Mouse (Mus musculus) inflammation-experienced regulatory T-cells, adult 6 months (primary cell): ENCODE results near the gene Smug1. TPM values are rescaled to one million over a fixed set of nuclear protein-coding genes. Genes with fewer than 3 reads are reported as not detected.

Experiments
- ATAC-seq: one replicate; pipeline ENCODE4 v1.8.0; 2017
- polyA plus RNA-seq, 3 experiments: library from polyadenylated mRNA; unstranded; fragments of 100-300 nt; shearing (Covaris generic); gene quantifications; one replicate each; pipeline ENCODE4 v1.2.1; 2017

Smug1 gene
- polyA plus RNA-seq, 3 experiments from 2014 or later: 3.8 to 7.3 (median 6.4) TPM

DNA sequence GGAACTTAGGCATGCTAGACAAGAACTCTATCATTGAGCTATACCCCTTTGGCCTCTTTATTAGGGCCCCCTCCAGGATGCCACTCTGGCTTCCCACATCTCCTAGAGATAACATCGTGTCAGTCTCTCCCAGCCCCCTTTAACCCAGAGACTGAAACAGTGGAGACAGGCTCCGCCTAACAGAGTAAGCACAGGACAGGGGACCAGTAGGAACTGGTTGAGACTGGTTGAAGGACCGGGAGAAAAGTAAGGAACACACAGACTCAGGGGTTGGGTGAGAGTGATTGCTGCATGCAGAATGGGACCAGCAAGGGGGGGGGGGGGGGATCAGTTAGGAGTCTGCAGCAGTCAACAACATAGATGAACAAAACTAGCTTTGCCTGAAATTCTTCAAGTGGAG, 22.7 kb downstream of the Smug1 start:
- no peak for ATAC-seq

- no peak for ATAC-seq
Observed at GRCm38 (mm10) chr15:103135431-103135947, 31.4 kb downstream of the Smug1 start.

GRCm38 (mm10) chr15:103134277-103135086, 32.4 kb downstream of the Smug1 start:
- no peak for ATAC-seq

DNA sequence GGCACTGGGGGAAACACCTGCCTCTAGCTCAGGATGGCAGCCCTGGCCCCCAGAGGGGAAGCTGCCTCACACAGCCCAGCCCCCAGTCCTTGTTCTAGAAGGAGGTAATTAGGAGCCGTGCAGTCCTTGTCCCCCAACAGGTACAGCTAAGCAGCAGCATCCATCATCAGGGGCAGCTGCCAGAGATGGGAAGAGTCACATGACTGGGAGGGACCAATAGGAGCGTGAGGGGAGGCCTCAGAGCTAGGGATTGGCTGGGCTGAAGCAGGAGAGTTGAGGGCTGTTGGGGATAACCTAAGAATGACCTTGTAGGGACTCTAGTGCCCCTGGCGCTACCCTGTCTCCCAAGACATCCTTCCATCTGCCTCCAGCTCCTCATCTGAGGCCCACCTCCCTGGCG, 33.1 kb downstream of the Smug1 start:
- ATAC-seq: no peak

DNA sequence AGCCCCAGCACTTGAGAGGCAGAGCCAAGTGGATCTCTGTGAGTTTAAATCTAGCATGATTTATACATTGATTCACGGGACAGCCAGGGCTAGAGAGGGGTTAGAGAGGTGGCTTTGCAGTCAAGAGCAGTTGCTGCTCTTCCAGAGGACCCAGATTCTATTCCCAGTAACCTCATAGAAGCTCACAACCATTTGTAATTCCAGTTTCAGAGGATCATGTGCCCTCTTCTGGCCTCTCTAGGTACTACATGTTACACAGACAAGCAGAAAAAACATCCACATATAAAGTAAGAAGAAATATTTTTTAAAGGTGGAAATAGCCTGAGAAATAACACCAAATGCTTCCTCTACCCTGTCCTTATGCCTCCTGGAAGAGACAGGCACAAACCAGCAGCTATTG, 36.2 kb downstream of the Smug1 start:
- ATAC-seq: no peak

DNA sequence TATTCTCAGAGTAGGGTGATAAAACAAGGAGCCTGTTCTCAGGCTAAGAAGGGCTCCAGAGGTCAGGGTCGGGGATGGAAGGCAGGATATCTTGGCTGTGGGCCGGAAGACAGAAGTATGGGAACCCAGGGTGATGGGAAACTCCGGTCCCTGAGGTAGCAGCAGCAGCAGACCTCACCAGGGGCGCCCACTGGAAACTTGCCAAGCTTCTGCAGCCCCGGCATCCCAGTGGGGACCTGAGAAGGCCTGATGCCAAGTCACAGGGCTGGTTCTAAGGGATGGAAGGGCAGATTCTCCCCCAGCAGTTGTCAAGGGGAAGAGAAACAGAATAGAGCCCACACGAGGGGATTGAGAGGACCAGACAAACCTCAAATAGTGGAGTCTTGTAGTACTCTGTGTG, 37.6 kb downstream of the Smug1 start:
- ATAC-seq: no peak

GRCm38 (mm10) chr15:103128056-103128833, 38.6 kb downstream of the Smug1 start:
- no peak for ATAC-seq

GRCm38 (mm10) chr15:103125982-103126381, 40.9 kb downstream of the Smug1 start:
- no peak for ATAC-seq

GRCm38 (mm10) chr15:103124254-103124653, 42.6 kb downstream of the Smug1 start:
- no peak for ATAC-seq

GRCm38 (mm10) chr15:103123343-103123742, 43.5 kb downstream of the Smug1 start:
- no peak for ATAC-seq

- ATAC-seq: no peak
Observed at GRCm38 (mm10) chr15:103122372-103122771, 44.5 kb downstream of the Smug1 start.

GRCm38 (mm10) chr15:103121416-103121815, 45.5 kb downstream of the Smug1 start:
- ATAC-seq: no peak

DNA sequence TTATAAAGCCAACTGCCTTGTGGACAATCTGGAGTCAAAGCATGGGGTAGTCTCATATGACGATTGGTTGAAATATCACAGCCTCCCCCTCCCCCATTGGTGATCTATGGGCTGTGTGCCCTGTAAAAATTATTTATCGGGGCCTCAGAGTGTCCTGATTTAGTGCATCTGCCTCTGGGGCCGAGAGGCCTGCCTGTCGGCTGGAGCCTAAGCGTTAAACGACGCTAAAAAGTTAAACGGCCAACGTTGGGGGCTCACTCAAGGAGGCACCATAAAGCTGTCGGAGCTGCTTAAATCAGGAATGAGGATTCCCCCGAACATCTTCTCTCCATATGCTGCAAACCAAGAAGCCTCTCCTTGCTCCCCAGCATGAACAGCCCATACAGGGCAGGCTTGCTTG, 46.3 kb downstream of the Smug1 start:
- no peak for ATAC-seq

DNA sequence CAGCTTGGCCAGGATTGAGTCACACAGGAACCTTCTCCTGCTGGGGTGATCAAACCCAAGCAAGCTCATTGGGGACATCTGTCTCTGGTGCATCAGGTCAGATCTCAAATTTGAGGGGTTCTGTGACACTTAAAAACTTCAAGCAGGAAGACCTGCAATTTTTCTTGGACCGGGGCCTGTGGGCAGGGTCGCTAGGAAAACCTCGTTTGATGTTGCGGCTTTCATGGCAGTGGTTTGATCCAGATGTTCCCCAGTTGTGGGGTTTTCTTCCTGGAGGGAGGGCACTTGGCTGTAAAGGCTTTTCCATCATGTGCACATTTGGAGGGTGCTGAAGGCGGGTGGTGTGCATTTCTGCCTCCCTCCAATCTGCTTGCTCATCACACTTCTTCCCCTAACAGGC, 51.2 kb downstream of the Smug1 start:
- no peak for ATAC-seq

DNA sequence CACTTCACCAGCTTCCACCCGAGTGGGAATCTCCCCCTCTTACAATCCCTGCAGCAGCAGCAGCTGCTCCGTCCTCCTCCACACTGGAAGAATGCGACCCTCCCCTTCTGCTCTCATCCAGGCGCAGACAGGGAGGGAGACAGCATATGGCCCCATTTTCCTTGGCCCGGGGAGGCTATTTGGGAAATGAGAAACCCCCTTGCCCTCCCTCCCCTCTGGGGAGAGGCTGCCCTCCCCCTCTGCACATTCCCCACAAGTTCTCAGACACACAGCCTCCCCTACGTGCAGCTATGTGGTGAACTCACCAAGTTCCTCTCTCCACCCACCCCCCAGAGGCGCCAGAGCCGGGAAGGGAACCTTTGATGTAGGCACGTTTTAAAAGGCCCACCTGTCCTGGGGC, 51.6 kb downstream of the Smug1 start:
- ATAC-seq: no peak

- ATAC-seq: no peak
Observed at GRCm38 (mm10) chr15:103113077-103113476, 53.8 kb downstream of the Smug1 start.

- no peak for ATAC-seq
Observed at GRCm38 (mm10) chr15:103112309-103112708, 54.6 kb downstream of the Smug1 start.

DNA sequence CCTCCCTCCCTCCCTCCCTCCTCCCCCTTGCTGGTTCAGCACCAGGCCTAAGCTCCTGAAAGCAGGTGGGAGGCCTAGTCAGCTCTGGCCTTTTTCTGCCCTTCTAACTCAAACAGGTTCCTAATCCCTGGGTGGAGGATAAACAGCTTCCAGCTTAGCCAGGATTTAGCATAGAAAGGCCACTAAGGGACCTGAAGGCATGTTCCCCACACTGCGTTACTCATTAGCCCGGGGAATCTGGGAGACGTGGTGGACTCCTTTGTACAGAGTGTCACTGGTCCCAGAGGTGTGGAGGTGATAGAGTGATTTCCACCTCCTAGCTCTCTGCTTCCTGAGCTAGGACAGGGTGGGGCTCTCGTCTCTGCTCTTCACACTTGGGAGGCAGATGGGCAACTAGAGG, 57.0 kb downstream of the Smug1 start:
- no peak for ATAC-seq

DNA sequence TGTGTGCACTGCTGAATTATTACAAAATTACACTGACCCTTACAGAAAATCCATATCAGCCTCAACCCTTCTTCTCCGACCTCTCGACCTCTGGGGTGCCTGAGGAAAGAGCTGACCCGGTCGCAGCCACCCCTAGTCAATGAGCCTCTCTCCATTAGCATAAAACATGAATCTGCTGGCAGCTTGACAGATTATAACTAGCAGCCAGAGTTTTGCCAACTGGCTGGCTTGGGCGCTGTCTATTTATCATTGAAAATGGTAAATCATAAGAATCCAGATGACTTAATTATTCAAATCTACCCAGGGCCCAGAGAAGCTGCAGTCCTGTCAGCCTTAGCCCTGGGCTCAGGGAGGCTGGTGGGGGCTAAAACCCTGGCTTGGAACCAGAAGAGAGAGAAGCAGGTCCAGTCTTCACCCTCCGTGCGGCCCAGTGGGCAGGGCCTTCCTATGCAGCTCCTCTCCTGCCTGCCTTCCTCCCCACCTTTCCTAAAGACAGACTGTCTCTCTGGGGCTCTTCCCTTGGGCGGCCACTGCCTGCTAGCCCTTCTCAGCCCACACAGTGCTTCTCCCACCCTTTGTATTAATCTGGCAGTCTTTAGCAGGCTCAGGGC, 58.7 kb downstream of the Smug1 start:
- ATAC-seq: no peak

GRCm38 (mm10) chr15:103106201-103106600, 60.7 kb downstream of the Smug1 start:
- no peak for ATAC-seq
